In the genomic region with DNA sequence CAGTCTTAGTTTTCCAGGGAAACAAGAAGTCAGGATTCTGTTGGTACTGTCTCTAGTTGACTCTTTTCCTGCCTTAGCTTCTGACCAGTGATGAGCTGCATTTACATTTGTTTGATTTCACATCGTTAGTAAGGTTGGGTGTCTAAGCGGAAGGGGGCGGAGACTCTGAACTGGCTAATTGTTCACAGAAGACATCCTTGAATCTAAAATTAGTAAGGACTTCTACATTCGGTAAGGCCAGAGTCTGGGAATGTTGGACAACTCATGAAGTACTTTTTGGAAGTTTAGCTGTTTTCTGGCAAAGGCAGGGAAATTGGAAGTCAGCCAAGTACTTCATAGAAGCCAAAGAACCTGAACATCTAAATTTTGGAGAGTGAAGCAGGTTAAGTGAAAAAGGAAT, we compare ENCODE assay signal across 8 mouse cellular contexts.
DNase-seq lines count a peak whose midpoint lies in the region; ATAC-seq lines count a peak whose summit lies in the region.

No protein-coding gene starts in this region.

- peak overlapping the region; percentile 36 for H3K4me3 ChIP-seq in heart, embryonic 15.5 days

- no peaks in the 10 kb centered on the region for H3K36me3 ChIP-seq in heart, embryonic 15.5 days

- no peaks in the 10 kb centered on the region for H3K27me3 ChIP-seq in heart, embryonic 15.5 days

- peaks cover 54% of the 10 kb centered on the region for H3K4me1 ChIP-seq in heart, embryonic 15.5 days (replicated peaks)

- no peaks in the 10 kb centered on the region for H3K9me3 ChIP-seq in heart, embryonic 15.5 days (replicated peaks)

- peak; percentile 29 for ATAC-seq in CD4-positive, CD25-positive, alpha-beta regulatory T cell, adult 4 months
- no peak for ATAC-seq in heart, embryonic 15.5 days (replicated peaks; ENCODE audit: insufficient number of reproducible peaks, insufficient read depth, low FRiP score, low read depth)
- ATAC-seq in megakaryocyte progenitor cell, adult 5-6 weeks (replicated peaks; ENCODE audit: poor library complexity) = no peak

- H3K4me2 ChIP-seq in heart, embryonic 15.5 days = peak overlapping the region; percentile 27

- DNase-seq in adrenal gland, adult 2 months = peak; percentile 59
- DNase-seq in adrenal gland, postnatal 14 days = no peak
- peak; percentile 60 for DNase-seq in kidney, postnatal 14 days
- no peak for DNase-seq in urinary bladder, postnatal 14 days (ENCODE audit: low spot score)
- no peak for DNase-seq in right cerebral cortex, postnatal 14 days

- H3K9ac ChIP-seq in heart, embryonic 15.5 days = no peak overlapping the region

- H3K27ac ChIP-seq in heart, embryonic 15.5 days = peak overlapping the region; percentile 84

- 46% methylated on average over 4 of the region's 4 CpGs for WGBS in heart, embryonic 15.5 days

Comparison
In these comparisons a context has a peak if more than half of its experiments do, and no peak if none do; other contexts are left out.
1. DNase-seq: peak in adrenal gland, adult 2 months (single experiment) and kidney, postnatal 14 days (single experiment); none in adrenal gland, postnatal 14 days (single experiment), urinary bladder, postnatal 14 days (single experiment) and right cerebral cortex, postnatal 14 days (single experiment).